Mouse (Mus musculus): Measurements from ENCODE around the gene Cyth1.

The Cyth1 gene

DNA sequence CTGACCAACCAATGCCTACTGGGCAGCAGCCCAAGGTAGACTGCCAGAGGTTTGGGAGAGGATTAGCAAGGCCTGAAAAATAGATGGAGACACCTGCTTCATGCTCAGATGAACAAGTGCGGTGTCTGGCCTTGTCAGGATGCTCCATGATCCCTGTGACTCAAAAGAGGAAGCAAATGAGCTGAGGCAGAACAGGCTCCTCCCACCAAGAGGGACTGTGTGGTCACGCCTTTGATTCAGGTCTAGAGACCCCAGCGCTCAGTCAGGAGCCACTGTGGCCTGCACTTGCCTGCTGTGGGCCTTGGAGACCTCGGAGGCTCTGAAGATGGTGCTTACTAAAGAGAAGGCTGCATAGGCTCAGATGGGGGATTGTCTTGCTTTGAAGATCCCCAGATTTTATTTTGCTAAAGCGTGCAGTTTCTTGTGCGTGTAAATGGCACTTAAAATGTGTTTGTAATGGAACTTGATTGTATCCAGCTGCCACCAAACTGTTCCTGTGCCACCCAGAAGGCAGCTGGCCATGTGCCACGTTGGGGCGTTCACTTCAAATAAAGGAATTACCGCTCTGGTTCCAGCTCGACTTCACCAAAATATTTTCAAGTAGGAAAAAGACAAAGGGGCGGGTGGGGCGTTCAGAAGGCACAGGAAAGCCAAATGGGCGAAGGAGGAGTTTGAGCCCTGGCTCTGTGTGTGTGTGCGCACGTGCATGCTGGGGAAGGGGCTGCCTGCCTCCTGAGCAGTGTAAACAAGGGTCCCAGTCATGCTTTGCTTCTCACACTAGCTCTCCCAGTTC is 6.0 kb upstream of the Cyth1 start:
- peak; percentile 48 to 69 for DNase-seq (ENCODE audit: inconsistent age in 2 of 2, low spot score in 1 of 2)

DNA sequence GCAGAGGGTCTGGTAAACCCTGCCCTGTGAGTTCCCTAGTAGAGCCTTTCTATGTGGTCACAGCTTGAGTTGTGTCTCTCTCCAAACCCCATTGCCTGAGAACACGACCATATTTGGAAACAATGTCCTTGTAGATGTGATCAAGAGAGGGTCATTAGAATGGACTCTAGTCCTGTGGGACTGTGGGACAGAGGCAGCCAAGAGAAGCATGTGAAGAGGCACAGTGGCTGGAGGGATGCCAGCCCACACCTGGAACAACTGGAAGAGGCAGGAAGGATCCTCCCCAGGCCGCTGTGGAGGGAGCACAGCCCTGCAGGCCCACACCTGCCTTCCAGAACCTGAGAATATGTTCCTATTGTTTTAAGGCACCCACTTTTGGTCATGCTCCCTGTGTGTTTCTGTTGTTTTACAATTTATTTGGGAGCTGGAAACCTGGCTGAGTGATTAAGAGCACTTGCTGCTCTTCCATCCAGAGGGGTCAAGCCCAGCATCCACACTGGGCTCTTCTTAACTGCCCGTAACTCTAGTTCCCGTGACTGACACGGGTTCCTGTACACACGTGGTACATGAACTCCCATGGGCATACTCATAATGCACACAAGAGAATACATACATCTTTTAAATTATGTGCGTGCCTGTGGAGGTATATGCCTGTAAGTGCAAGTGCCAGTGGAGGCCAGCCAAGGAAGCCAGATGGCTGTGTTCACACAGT is 5.2 kb upstream of the Cyth1 start:
- DNase-seq (ENCODE audit: inconsistent age in 2 of 2, low spot score in 1 of 2): no peak

DNA sequence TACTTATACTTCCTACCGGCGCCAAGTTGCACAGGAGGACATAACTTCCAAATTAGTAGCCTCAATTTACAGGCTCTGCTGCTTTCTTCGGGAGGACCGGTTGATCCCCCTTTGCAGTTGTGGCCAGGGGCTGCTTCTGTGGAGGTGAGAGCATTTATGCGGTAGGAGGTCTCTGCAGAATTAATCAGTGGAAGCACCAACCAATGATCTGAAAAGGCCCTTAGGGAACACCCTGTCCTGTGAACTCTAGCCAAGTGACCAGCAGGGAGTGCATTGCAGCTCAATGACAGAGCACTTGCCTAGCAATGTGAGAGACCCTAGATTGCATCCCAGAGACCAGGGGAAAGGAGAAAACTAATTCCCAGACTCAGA is 606 bp upstream of the Cyth1 start:
- DNase-seq (ENCODE audit: inconsistent age in 2 of 2, low spot score in 1 of 2): no peak

DNA sequence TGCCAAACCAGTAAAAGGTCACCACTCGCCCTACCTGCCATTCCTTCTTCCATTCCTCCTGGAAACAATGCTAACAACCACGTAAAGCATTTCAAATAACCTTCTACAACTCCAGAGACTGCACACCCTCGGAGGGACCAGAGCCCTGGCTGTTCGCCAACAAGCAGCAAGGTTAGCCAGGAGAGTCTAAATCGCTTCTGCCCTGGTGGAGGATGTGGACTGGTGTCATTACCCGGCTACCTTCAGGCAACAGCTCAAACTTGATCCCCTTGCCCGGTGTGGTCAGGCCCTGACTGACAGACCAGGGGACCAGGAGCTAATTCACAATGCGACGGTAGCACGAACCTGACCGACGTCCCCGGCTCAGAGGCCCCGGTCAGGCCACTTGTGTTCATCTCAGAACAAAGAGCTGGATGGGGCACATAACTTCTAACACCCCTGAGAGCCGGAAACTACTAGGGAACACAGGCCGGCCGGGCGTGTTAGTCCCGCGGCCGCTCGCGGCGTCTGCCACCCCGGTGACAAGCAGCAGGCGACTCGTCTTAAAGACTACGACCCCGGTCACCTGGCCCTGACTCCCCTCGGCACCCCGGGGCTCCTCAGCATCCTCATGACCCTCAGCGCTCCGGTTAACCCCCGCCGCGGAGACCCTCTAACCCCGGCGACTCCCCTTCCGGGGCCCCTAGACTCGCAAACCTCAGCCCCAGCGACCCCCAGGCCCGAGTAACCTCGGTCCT is 865 bp downstream of the Cyth1 start:
- DNase-seq (ENCODE audit: inconsistent age in 2 of 2, low spot score in 1 of 2): peak; percentile 76 to 92

DNA sequence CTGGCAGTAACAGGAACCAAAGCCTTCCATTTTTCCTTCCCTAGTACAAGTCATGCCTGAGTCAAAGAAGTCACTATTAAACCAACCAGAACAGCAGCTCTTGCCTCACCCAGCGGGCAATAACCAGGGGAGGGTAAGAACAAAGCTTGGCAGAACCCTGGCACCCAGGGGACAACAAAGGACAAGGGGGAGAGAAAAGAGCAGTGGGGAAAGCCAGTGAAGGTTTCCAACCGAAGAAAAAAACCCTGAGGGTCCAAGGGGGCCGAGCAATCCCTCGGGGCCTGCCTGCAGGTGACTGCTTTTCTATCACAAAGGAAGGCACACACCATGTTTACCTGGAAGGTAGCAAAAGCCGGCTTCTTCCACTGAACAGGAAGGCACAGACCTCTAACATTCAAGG is 1.7 kb downstream of the Cyth1 start:
- peak in 1 of 2 experiments; percentile 58 for DNase-seq (ENCODE audit: inconsistent age in 2 of 2, low spot score in 1 of 2)

DNA sequence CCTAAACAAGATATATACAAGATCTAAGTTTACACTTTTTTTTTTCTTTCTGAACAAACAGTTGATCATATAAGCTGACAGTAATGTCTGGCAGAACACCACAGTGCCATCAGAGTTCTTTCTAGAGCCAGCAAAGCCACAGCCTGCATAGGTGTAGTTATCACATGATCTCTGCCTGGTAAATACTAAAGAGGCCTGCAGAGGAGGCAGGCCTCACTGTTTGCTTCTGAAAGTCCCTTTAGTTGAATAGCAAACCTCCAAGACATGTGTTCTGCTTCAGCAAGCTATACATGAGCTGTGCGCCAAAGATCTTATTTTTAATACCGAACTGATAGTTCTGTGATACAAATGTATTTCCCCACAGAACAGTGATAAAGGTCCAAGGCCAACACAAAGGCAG is 3.3 kb downstream of the Cyth1 start:
- no peak for DNase-seq (ENCODE audit: inconsistent age in 2 of 2, low spot score in 1 of 2)

DNA sequence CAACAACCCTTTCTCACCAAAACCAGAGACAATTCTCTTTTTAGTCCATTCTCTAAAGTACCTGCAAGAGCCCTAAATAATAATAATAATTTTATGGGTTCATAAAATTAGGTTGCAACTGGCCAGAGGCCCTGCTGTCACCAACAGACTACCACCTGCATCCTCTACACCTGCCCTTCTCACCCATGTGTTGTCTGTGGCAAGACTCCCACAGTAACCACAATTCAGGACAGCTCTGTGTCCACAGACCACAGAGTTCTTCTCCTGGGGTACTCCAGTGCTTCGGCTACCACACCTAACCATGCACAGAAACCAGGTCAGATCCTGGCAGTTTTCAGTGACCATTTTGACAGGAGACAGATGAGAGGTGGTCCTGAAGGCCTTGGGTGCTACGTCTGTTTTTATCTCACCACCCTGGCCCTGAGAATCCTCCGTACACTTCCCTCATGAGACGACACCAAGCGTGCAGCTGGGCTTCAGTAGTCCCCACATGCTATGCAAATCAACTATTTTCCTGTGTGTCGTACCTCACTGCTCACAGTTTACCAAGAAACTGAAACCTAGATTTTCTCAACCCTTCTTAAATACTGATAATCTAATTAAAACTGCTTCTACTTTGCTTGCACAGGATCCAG is 4.6 kb downstream of the Cyth1 start:
- no peak for DNase-seq (ENCODE audit: inconsistent age in 2 of 2, low spot score in 1 of 2)

DNA sequence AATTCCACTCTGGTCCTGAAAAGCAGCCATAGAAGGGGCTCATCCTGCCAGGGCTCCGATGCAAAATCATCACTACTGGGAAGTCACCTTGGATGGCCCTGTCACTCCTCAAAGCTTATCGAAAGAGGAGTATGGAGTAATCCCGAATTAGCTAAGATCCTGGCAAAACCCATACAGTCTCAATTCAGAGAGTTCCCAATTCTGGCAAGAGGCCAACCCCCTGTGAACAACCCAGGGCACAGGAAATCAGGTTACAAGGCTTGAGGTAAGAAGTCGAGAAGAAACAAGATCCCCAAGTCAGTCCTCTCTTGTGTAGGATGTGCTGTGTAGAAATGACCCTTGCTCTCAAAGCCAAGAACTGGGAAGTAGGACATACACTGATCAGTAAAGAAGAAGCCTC is 5.9 kb downstream of the Cyth1 start:
- peak in 1 of 2 experiments; percentile 74 for DNase-seq (ENCODE audit: inconsistent age in 2 of 2, low spot score in 1 of 2)

DNA sequence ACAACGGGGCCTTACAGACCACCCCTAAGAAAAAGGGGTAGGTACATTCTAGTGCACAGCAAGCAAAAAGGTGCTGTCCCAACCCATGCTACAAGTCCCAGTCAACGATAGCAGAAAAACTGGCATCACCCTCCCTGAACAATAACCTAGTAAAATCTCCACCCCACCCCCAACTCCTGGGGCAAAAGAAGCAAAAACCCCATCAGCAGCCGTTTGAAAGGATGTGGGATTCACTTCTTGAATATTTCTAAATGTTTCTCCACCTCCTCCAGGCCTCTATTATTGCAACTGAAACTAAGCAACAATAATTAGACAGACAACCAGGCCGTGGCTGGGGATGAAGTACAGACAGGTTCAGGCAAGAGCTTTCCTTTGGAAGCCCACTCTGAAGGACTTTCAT is 8.0 kb downstream of the Cyth1 start:
- DNase-seq (ENCODE audit: inconsistent age in 2 of 2, low spot score in 1 of 2): no peak

DNA sequence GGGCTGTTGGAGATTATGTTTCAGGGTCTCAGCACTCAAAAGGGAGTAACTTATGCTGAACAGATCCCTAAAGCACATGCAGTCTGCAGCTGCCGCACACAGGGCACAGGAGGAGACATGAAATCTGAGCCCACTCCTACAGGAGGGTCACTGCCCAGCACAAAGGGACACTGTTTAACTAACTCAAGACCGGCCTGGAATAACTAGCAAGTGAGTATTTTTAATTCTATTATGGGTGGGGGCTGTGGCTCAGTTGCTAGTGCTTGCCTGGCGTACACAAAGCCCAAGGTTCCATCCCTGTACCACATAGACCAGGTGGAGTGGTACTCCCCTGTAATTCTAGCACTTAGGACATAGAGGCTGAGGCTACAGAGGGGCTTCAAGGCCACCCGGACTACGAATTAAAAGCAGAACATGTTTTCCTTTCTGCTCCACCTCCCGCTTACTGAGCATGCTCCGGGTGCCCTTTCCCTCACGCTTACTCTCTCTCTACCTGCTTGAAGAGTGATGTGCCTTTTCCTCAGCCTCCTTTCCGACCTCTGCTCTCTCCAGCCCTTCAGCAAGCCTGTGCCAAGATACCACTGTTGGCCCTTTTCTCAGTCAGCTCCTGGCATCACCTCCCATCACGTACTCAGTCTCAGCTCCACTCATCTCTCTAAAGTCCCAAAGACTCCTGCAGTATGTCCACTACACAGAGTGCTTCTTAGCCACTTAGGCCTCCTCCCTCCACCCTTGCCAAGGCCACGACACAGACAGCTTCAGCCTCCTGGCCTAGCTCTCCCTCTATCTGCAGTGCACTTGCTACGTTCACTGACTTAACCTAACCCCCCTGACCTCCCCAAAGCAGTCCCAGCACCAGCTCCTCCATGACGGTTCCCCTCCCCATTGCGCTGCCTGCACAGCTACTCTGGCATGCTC is 8.9 kb downstream of the Cyth1 start:
- no peak for DNase-seq (ENCODE audit: inconsistent age in 2 of 2, low spot score in 1 of 2)

DNA sequence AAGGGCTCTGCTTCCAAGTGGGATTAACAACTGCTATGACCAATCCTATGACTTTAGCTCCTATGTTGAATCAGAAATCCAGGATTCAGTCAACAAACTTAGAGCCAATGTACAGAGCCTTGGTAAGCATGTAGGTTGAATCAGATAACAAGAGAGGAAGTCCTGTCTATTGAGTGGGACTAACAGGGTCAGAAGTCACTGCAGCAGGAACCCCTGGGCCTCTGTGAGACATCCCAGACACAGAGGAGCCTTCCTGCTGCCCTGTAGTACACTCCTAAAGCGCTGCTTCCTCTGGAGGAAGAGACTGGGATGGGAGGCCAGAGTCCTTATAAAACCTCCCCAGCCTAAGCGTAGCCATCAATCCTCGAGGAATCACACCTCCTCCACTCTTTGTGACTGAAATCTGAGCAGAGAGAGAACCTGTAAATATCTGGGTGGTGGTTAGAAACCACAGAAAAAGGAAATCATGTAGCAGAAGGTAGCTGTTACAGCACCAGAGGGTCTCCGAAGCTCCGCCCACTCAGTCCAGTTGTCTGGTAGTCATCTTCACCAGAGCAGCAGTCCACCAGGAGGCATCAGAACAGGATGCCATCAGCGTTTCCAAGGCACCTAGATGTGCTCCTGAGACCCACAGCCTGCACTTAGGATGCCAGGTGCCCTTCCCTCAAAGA is 11.7 kb downstream of the Cyth1 start:
- DNase-seq (ENCODE audit: inconsistent age in 2 of 2, low spot score in 1 of 2): peak in 1 of 2 experiments; percentile 61

DNA sequence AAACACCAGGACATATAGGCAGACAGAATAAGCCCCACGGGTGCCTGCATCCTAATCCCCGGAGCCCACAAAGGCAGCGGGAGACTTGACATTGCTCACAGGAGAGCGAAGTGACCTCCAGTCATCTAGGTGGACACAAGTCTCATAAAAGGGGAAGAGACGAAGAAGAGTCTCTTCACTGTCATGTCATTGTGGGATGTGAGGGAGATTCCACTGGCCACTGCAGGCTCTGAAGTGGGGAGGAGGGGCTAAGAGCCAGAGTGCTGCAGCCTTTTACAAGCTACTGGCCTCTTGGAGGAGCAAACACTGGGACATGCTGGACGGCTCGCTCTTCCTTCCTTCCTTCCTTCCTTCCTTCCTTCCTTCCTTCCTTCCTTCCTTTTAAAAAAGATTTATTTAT is 13.5 kb downstream of the Cyth1 start:
- no peak for DNase-seq (ENCODE audit: inconsistent age in 2 of 2, low spot score in 1 of 2)

DNA sequence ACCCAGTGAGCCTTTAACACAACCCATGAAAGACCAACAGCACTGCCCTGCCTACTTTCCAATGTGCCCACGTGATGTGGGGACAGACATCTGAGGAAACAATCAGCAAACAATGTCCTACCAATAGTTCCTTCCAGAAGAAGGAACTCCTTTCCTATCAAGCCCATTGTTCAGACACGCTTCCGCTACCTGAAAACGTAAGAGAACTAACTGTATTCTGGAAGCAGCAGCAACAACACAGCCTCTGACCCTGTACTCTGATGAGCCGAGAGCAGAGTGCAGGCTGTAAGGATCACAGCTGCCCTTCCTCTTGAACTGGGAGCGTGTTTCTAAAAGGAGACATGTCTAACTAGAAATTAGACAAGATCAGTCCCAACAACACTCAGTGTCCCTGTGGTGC is 13.9 kb downstream of the Cyth1 start:
- DNase-seq (ENCODE audit: inconsistent age in 2 of 2, low spot score in 1 of 2): peak in 1 of 2 experiments; percentile 62

DNA sequence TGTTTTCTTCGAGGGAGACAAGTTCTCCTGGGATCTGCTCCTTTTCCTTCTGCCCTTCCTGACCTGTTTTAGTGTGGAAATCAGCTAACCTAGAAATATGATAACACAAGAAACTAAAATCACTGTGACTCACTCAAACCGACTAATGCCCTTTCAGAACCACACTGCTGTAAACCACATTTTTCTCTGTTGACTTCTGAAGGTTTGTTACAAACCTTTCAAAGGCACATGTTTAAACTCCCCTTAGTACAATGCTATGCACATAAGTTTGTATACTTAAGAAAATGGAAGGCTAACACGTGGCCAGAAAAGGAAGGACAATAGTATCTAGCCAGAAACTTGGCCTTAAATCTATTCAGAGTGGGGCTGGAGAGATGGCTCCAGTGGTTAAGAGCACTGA is 14.5 kb downstream of the Cyth1 start:
- DNase-seq (ENCODE audit: inconsistent age in 2 of 2, low spot score in 1 of 2): peak in 1 of 2 experiments; percentile 62

DNA sequence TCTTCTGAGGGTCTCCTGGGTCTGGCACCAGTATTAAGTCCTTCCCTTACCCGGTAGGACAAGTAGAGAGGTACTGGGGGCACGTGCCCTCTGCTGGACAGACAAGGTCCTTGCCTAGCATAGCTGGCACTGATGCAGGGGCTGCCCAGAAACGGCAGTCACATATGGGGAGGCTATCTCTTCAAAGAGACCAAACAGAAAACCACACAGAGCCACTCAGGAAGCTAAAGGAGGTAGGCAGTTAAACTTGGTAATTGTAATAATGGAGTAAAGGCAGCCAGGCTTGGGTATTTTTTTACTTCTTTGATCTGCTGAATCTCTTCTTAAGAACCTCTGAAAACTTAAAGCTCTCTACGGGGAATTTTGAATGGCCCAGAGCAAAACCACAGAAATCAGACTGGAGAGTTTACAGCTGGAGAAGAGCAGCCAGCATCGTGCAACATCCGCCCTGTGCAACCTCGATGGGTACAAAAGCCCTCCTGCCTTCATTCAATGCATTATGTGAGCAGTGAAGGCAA is 16.0 kb downstream of the Cyth1 start:
- peak; percentile 41 to 78 for DNase-seq (ENCODE audit: inconsistent age in 2 of 2, low spot score in 1 of 2)

DNA sequence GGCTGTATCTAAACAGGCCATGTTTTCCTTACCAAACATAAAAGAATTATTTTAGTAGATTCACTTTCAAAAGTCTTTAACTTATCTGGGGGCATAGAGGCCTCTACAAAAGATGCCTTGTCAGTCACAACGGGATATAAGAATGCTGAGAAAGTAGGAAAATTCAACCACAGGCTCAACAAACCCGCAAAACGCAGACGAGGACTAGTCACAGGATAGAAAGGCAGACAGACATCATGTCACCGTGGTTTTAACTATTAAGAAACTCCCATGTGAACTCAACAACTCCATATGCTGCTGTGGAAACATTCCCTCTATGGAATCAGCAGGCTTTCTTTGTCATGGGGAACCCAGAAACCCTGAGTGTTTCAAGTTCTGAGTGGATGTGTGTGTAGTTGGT is 18.5 kb downstream of the Cyth1 start:
- DNase-seq (ENCODE audit: inconsistent age in 2 of 2, low spot score in 1 of 2): no peak

DNA sequence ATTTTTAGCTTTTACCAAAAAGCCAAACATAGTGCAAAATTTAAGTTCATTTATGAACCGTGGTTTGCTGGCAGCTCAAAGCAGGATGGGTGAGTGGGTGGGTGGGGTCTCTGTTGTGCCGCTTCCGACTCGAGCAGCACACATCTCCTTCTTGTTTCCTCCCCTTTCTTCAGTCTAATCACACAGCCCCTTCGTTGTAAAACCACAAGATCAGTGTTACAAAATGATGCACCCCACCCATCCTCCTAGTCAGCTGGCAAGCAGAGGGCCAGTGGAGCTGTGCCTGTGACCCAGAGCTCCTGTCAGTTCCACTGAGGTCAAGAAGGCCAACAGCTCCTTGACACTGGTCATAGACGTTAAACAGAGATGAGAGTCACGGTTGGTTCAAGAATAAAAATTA is 20.7 kb downstream of the Cyth1 start:
- no peak for DNase-seq (ENCODE audit: inconsistent age in 2 of 2, low spot score in 1 of 2)

DNA sequence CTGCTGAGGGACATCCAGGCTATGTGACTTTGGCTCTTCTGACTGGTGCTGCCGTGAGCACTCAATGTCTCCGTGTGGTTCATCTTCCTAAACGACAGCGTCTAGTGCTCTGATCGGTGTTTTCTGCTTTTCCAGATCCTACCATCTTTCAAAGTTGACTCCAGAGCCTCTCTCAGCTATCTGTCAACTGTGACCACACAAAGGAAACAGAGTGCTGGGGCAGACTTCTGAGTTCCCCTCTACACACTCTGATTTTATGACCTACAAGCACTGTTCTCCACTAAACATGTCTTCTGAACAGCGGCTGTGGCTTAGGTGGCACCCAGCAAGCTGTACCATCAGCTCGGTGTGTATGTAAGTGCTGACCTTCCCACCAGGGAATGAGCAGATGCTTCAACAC is 21.5 kb downstream of the Cyth1 start:
- no peak for DNase-seq (ENCODE audit: inconsistent age in 2 of 2, low spot score in 1 of 2)

DNA sequence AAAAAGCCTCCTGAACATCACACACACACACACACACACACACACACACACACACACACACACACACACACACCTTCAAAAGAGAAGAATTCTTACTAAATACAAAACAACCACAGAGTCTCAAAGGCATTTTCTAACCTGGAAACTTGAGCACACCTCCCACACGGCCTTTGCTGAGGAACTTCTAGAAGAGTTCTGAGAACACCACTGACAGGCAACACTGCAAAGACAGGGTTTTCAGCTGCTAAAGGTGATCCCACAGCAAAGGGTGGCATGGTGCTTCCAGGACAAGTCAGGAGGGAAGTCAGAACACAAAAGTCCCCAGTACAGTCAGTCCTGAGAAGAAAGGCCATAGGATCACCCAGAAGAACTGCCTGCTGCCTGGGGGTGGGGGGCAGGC is 22.5 kb downstream of the Cyth1 start:
- DNase-seq (ENCODE audit: inconsistent age in 2 of 2, low spot score in 1 of 2): no peak
